Mouse (Mus musculus): ENCODE data around the gene Slc15a4.

Gene Slc15a4

DNA sequence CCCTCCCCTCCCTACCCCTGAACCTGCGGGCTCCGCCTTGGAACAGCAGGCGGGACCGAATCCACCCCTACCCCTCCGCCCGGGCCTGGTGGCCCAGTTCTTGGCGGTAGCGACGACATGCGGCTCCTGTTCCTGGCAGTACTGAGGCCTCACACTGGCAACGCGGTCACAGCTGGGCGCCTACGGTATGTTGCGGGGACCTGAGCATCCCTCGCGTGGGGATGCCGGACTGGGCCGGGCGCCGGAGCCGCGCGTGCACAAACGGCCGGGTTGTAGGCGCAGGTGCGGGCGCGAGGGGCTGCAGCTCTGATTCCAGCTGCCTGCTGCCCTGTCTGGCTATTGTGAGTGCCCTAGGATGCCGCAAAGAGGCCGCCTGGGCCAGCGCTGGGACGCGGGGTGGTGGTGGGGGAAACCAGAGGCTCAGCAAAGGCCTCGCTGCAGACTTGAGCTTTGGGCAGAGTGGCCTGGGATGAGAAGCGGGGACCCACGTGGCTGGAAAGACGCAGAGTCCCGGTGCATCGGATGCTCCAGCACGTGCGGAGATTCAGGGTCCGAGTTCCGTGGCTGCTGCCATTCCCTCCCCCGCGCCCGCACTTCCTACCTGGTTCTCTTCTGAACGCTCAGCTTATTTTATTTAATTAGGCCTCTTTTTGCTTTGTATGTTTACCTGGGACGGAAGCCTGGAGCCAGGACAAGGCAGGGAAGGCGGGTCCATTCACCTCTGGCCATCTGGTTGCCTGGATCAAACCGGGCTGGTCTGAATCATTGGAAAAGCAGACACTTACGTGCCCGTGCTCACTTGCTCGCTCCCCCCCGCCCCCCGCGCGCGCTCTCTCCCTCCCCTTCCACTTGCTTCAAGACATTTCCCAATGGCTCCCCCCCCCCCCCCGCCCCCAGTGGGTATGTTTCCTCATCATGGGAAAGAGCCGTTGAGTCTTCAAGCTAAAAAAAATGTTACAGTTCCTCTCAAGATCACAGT lies at the start of gene Slc15a4, which contains the start of gene Glt1d1:
Gene Slc15a4 (minus strand): TSS at position 731 of the 979 bp plus-strand sequence.
Gene Glt1d1 (plus strand): TSS at position 96 of the 979 bp plus-strand sequence.
- no peak for DNase-seq (ENCODE audit: low spot score in 2 of 2)

DNA sequence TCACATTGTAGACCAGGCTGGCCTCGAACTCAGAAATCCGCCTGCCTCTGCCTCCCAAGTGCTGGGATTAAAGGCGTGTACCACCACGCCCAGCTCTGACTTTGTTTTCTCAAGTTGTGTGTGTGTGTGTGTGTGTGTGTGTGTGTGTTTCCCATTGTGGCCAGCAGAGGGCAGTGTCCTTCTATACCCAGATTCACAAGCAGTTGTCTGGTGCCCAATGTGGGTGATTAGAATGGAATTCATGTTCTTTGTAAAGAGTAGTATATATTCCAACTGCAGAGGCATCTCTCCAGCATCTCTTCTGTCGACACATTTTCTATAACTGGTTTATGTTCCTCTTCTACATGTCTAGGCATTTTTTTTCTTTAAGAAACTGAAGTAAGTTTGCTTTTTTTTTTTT lies 45.8 kb upstream of the Slc15a4 start:
- no peak for DNase-seq (ENCODE audit: low spot score in 2 of 2)

DNA sequence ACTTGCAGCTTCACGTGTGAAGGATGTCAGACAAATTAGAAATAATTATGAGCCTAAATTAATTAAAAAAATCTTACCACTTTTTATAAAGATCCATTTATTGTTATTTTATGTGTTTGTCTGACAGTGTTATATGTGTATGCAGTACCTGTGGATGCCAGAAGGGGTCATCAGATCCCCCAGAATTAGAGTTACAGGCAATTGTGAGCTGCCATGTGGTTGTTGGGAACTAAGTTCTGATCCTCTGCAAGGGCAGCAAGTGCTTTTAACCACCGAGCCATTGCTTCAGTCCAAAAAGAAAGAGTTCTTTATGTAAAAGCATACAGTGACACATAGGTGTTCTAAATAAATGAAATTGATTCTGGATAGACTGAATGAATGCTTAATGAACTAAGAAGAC lies 44.9 kb upstream of the Slc15a4 start:
- no peak for DNase-seq (ENCODE audit: low spot score in 2 of 2)

DNA sequence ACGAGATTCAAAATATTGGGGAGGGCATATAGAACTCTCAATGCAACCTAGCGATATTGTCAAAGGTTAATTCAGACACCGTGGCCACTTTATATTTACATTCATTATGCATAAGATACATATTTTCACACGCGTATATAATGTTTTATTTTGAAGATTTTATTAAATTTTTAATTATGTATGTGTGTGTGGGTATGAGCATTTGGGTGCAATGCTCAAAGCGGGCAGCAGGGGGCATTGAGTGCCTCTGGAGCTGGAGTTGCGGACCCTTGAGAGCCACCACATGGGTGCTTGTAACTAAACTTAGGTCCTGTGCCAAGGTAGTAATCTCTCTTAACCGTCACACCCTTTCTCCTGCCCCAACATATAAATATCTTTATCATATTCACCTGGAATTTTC lies 41.2 kb upstream of the Slc15a4 start:
- DNase-seq (ENCODE audit: low spot score in 2 of 2), result no peak

DNA sequence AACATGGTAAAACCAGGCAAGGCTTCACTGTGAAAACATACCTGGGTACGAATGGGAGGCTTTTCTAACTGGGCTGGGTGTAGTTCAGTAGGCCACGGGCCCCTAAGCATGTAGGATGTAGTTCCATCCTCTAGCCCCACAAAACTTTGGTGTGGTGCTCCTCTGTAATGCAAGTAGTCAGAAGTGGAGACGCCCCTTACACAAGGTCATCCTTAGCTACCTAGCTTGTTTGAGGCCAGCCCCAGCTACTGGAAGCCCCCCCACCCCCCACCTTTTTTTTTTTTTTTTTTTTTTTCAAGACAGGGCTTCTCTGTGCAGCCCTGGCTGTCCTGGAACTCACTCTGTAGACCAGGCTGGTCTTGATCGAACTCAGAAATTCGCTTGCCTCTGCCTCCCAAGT lies 28.3 kb upstream of the Slc15a4 start:
- DNase-seq (ENCODE audit: low spot score in 2 of 2), result no peak

DNA sequence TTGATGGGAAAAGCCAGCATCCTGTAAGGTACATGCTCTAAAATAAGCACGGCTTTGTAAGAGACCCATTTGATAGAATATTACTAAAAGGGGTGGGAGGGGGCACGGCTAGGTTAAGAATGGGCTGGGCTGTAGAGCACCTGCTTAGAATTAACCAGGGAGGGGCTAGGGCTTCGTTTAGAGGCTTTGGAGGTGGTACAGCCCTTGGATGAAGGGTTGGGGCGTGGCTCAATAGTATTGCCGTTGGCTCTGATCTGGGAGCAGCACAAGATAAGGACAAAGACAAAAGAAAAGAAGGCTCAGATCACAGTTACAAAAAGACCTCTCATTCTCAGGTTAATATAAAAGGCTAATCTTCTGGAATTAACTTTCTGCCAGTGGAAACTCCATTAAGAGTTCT lies 27.6 kb upstream of the Slc15a4 start:
- DNase-seq (ENCODE audit: low spot score in 2 of 2), result no peak

DNA sequence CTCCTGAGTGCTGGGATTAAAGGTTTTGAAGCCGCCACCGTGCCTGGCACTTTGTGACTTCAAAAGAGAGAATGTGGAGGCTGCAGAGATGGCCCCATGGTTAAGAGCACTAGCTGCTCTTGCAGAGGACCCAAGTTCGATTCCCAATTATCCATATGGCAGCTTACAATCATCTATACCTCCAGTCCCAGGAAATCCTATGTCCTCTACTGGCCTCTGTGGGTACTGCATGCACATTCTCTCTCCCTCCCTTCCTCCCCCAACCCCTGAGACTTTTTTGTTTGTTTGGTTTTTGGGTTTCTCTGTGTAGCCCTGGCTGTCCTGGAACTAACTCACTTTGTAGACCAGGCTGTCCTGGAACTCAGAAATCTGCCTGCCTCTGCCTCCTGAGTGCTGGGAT lies 26.6 kb upstream of the Slc15a4 start:
- no peak for DNase-seq (ENCODE audit: low spot score in 2 of 2)

DNA sequence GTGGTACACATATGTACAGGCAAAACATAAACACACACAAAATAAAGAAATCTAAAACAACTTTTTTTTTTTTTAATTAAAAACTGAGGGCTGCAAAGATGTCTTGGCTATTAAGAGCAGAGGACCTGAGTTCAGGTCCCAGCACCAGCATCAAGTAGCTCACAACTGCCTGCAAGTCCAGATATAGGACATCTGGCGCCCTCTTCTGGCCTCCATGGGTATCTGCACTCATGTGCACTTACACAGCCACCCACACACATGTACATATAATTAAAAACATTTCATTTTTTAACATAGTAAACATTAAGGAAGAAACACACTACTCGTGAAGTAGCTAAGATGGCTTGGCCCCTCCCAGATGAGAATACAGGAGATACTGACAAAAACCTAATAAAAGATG lies 25.6 kb upstream of the Slc15a4 start:
- DNase-seq (ENCODE audit: low spot score in 2 of 2), result no peak

DNA sequence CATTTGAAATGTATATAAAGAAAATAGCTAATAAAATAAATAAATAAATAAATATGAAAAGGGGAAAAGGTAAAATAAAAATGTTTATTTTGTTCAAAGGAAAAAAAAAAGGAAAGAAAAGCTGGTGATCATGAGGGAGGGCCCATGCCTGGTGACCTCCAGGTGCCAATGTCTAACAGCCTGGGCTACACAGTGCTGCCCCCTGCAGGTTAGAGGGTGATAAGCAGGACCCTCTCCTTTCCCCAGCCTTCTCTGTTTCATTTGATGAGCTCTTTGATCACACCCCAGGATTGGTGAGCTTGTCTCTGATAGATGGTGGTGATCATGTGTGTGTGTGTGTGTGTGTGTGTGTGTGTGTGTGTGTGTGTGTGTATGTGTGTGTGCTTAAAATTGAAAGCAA lies 16.4 kb upstream of the Slc15a4 start:
- DNase-seq (ENCODE audit: low spot score in 2 of 2), result no peak

DNA sequence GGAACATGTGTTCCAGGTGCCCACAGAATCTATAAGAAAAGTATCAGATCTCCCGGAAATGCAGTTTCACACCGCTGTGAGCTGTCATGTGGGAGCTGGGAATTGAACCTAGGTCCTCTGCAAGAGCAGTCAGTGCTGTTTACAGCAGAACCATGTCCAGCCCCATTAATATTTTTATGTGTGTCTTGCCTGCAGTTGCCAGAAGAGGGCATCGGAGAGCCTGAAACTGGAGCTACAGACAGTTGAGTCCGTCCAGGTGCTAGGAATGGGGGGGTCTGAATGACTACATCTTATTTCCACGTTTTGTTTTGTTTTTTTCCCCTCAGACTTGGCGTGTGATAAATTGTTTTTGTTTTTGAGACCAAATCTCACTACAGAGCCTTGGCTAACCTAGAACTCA lies 15.3 kb upstream of the Slc15a4 start:
- DNase-seq (ENCODE audit: low spot score in 2 of 2), result peak; percentile 20 to 24

DNA sequence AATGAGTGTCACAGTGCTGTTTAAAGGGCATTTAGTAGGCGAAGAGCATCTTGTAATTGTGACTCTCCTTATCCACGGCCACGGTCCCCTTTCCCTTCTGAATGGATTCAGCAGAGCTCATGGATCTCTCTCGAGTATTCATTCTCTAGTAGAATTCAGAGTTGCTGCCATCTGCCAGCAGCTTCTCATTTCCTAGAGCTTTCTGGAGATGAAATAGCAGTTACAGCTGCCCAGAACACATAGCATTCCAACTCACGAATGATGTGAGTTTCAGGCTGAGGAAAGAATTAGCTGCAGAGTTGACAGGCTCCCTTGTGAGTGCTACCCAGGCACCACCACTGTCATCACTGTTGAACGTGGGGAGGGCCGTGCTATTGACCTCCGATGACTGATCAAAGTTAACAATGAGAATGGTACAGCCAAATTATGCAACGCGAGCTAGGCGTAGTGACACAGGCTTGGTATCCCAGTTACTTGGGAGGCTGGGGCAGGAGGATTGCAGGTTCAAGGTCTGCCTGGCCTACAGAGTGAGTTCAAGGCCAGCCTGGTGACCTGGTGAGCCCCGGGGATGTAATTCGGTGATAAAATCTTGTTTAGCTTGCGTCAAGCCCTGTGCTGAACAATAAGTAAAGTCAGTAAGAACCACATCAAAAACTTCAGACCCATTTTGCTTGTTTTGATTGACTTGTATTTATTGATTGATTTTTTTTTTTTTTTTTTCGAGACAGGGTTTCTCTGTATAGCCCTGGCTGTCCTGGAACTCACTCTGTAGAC lies 8.7 kb upstream of the Slc15a4 start:
- DNase-seq (ENCODE audit: low spot score in 2 of 2), result no peak

DNA sequence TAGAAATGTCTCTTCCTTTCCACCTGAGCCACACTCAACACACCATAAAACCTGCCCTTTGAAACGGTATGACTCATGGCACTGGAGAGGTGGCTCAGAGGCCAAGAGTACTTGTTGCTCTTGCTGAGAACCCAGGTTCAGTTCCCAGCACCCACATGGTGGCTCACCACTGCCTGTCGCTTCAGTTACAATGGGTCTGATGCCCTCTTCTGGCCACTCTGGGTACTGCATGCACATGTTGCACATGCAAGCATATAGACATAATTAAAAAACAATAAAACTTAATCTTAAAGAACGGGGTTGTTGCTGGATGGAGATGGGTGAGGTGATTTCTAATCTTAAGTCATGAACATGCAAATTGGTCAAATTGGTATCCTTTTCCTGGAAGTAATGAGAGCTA lies 7.7 kb upstream of the Slc15a4 start:
- DNase-seq (ENCODE audit: low spot score in 2 of 2), result no peak

DNA sequence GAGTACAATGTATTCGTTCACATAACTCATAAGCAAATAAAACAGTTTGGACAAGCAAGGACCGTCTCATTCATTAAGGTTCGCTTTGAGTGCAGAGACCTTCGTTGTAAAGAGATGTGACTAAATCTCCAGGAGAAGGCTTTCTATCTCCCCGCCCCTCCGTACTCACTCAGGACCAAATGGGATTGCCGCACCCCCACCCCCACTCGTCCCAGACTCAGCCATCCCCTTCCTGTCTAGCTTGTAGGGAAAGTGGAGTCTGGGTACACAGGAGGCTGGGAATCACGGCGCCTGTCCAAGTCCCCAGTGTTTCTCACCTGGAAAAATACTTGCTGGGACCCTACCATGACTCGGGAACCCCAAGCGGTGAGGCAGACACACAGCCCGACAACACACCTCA lies 6.9 kb upstream of the Slc15a4 start:
- no peak for DNase-seq (ENCODE audit: low spot score in 2 of 2)

DNA sequence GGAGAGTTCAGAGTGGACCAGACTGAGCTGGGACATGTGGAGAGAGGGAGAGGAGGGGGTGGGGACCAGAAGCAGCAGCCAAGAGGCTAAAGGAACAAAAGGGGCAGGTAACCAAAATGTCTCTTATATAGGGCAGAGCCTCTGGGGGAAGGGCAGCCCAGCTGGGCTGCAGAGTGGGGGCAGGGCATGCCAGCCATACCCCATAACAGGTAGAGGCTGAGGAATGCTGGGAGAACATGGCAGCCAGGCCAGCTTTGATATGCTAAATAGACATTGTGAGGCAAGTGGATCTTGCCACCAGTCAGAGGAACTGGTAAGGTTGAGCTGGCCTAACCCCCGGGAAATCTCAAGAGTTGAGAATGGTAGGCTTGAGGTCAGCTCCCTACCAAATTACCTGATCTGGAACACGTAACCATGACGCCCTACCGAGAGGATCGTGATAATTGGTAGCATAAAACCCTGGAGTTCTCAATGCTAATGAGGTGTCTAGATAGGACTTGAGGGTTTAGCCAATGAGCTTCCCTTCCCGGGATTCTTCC lies 6.4 kb upstream of the Slc15a4 start:
- DNase-seq (ENCODE audit: low spot score in 2 of 2), result no peak

DNA sequence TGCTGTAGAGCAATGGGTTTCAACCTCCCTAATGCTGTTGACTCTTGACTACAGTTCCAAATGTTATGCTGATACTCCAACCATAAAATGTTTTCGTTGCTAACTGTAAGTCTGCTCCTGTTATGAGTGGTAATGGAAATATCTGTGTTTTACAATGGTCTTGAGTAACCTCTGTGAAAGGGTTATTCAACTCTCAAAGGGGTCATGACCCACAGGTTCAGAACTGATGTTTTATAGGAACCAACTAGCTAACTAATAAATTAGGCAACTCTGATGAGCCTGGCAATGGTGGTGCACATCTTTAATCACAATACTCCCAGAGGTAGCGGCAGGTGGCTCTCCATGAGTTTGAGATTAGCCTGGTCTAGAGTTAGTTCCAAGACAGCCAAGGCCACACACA lies 5.5 kb upstream of the Slc15a4 start:
- no peak for DNase-seq (ENCODE audit: low spot score in 2 of 2)

DNA sequence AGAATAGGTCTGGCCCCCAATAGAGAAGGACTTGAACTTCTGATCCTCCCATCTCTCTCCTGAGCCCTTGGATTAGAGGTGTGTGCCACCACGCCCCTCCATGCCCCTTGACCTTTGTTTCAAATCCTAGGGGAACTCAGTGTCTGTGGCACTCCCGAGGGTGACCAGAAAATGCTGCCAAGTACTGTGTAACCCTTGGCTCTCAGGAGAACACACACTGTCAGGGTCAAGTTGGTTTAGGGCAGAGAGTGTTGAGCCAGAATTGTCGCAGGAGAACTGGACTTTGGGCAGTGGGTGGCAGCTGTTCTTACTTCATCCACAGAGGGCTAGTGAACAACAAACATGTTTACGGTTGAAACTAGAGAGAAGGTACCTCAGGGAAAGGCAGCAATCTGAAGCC lies 4.9 kb upstream of the Slc15a4 start:
- DNase-seq (ENCODE audit: low spot score in 2 of 2), result no peak

DNA sequence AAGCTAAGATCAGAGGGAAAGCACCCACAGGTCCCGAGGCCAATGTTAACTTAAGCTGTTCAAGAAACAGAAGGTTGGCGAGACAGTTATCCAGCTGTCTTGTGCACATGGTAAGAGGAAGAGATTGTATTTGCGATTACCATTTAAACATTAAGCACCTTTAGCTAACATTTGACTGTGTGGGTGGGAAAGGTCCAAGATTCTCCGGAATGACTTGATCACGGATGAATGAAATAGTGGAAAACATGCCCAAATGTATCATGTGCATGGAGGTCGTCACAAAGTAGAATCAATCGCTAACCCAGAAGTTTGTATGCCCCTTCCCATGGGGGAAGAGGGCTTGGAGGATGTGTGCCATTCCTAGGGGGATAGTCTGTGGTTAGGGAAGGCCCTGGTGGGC lies 969 bp upstream of the Slc15a4 start:
- no peak for DNase-seq (ENCODE audit: low spot score in 2 of 2)

DNA sequence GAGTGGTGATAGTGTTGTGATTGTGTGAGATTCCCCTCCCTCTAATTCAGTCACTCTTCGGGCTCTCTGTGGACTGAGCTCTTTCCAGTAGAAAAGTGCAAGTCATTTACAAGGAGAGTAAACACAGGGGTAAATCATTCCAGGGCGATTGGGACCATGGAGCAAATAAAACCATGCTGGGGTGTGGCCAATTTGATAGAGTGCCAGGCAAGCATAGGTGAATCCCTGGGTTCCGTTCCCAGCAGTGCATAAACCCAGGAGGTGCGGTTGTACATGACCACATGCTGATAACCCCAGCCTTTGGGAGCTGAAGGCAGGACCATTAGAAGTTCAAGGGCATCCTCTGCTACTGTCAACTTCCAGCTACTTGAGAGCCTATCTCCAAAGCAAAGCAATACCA lies 491 bp upstream of the Slc15a4 start:
- DNase-seq (ENCODE audit: low spot score in 2 of 2), result no peak

DNA sequence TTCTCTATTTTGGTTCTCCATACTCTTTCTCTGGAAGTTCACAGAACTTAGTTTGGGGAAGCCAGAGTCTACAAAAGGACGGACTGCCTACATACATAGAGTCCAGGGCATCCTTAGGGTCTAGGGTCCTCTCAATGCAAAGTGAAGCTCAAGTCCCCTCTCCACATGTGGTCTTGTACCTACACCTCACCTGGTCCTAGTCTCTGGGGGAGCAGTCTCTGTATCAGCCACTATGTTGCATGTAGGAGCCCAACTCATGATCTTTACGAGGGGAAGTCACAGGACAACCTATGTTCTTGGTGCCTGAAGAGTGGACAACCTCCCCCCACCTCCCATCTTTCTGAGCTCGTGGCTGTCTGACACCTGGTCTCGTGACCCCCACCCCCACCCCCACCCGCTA lies 1.0 kb downstream of the Slc15a4 start:
- DNase-seq (ENCODE audit: low spot score in 2 of 2), result no peak

DNA sequence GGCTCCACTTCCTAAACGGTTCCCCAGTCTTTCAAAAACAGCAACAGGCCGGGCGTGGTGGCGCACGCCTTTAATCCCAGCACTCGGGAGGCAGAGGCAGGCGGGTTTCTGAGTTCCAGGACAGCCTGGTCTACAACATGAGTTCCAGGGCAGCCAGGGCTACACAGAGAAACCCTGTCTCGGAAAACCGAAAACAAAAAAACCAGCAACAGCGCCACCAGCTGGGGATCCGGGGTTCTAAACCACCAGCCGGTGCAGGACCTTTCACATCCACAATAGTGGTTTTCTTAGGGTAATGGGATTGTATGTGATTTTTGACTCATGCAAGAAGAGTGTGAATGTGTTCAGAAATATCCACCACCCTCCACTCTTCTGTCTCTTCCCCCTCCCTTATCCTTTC lies 5.5 kb downstream of the Slc15a4 start:
- no peak for DNase-seq (ENCODE audit: low spot score in 2 of 2)

DNA sequence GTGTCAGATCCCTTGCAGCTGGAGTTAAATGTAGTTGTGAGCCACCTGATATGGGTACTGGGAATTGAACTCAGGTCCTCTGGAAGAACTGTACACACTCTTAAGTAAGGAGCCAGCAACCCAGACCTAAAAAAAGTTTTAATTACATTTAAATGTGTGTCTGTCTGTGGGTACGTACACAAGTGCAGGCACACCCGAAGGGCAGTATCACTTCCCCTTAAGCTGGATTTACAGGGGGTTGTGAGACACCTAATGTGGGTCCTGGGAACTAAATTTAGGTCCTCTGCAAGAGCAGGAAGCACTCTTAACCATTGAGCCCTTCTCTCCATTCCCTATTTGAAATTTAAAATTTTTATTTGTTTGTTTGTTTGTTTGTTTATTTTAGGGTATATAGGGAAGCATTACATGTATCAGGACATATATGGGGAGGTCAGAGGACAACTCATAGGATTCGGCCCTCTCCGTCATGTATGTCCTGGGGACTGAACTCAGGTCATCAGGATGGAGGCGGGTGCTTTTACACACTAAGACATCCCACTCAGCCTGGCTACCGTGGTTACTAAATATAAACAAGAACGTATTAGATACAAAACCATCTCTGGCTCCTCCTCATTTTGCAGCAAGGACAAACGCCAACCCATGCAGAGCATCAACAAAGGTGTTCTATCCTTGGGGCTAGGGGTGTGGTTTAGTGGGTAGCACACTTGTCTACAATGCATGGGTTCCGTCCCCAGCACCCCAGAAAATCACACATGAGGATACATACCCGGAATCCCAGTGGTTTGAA lies 8.1 kb downstream of the Slc15a4 start:
- no peak for DNase-seq (ENCODE audit: low spot score in 2 of 2)

DNA sequence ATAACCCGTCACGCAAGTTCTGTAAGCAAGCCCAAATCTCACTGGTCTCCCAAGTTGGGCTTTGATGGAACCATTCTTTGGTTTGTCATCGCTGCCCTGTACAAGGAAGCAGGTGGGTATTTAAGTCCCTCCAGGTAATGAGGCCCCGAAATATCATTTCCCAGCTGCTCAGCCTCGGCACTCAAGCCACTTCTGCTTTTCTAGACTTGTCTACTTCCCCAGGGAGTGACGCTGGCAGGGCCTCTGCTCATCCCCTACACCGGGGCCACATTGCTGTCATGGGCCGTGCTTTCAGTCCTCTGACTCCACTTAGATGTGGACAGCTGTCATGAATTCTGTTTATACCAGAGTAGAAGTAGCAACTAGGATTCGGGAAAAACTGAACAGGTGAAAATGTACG lies 11.6 kb downstream of the Slc15a4 start:
- DNase-seq (ENCODE audit: low spot score in 2 of 2), result no peak
